Mouse (Mus musculus) kidney, postnatal 0 days (tissue): ENCODE data around the gene Prp2. TPM values are rescaled to one million over a fixed set of nuclear protein-coding genes. Genes with fewer than 3 reads are reported as not detected.
"Not testable (repeated sequence)": the region's sequence is repeated elsewhere in the genome, so short reads cannot be mapped to it uniquely, and the experiment has no call there.

Experiments used
- ATAC-seq: fragments of 200-750 bp; cut with Nextera tagmentation; replicated peaks from 2 replicates; pipeline ENCODE4 v1.8.0; 2017; ENCODE audit warnings: low read depth, moderate number of reproducible peaks, moderate TSS enrichment, moderate library complexity; ENCODE audit not compliant: low FRiP score
- DNase-seq: peaks from one replicate; pipeline ENCODE4 v3.0.0-alpha.2; 2016; ENCODE audit warnings: low spot score
- H3K27ac ChIP-seq: fragments of 300-500 bp; sonication (generic); 2 replicates; pipeline ENCODE4 v1.5.1; 2014; ENCODE audit warnings: mild to moderate bottlenecking
- H3K27me3 ChIP-seq: fragments of 300-500 bp; sonication (generic); 2 replicates; pipeline ENCODE4 v1.6.1; 2014; ENCODE audit warnings: low read length, mixed read lengths; ENCODE audit not compliant: insufficient read depth
- H3K36me3 ChIP-seq: fragments of 300-500 bp; sonication (generic); 2 replicates; pipeline ENCODE4 v1.6.1; 2014; ENCODE audit warnings: low read length, mixed read lengths; ENCODE audit not compliant: insufficient read depth
- H3K4me1 ChIP-seq: fragments of 300-500 bp; sonication (generic); replicated peaks from 2 replicates; pipeline ENCODE4 v1.6.1; 2014; ENCODE audit warnings: antibody characterized with exemption, low read length, mixed read lengths; ENCODE audit not compliant: insufficient read depth
- H3K4me2 ChIP-seq: fragments of 300-500 bp; sonication (generic); 2 replicates; pipeline ENCODE4 v1.6.1; 2014; ENCODE audit warnings: mild to moderate bottlenecking, low read length, moderate library complexity, mixed read lengths
- H3K4me3 ChIP-seq: fragments of 300-500 bp; sonication (generic); replicated peaks from 2 replicates; pipeline ENCODE4 v1.5.1; 2014; ENCODE audit warnings: low read depth, low read length
- H3K9ac ChIP-seq: fragments of 300-500 bp; sonication (generic); 2 replicates; pipeline ENCODE4 v1.6.1; 2014; ENCODE audit warnings: low read depth, low read length
- H3K9me3 ChIP-seq: fragments of 300-500 bp; sonication (generic); replicated peaks from 2 replicates; pipeline ENCODE4 v1.6.1; 2016; ENCODE audit warnings: low read length, inconsistent platforms, mixed read lengths
- CTCF ChIP-seq: IDR thresholded peaks from 2 replicates; pipeline ENCODE4 v1.5.1; 2016; ENCODE audit warnings: antibody characterized with exemption, low read depth, mild to moderate bottlenecking, moderate library complexity
- WGBS: fragments of 180-500 bp; shearing (Covaris S2); extraction: QIAGEN DNeasy Blood & Tissue Kit; methylation state at CpG from one replicate; pipeline ENCODE4 v1.1.7; 2014; 5-methylcytosine and 5-hydroxymethylcytosine counted together
- polyA plus RNA-seq: library from polyadenylated mRNA; unstranded; fragments of >200 nt; fragmentation: Nextera tagmentation; extraction: Ambion mirVana; gene quantifications from 2 replicates; pipeline ENCODE4 v1.2.1, GENCODE M21; 2015

Gene Prp2
- polyA plus RNA-seq = not detected in 2 replicates

DNA sequence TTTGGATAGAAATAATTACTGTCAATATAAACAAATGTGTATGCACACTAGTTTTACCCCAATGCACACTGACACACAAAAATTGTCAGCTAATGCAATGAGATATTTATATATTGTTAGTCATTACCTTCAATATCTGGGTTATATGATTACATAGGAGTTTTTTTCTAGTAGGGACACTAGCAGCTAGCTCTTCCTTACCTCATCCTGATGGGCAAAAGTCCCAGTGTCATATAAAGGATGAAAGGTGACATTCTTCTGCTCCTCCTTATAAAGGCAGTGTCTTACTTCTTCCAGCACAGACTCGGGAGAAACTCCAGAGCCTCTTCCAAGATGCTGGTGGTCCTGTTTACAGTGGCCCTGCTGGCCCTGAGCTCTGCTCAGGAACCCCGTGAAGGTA is at the start of gene Prp2:
TSS of gene Prp2 (plus strand) at position 301 of the 400 bp plus-strand sequence.
- not testable (repeated sequence) for H3K9ac ChIP-seq, H3K4me2 ChIP-seq, H3K27me3 ChIP-seq, DNase-seq, H3K27ac ChIP-seq, H3K36me3 ChIP-seq, H3K9me3 ChIP-seq, H3K4me1 ChIP-seq, H3K4me3 ChIP-seq, ATAC-seq
- 74% methylated on average over 2 of the region's 2 CpGs for WGBS

GRCm38 (mm10) chr6:132569509-132569908 is 26.2 kb upstream of the Prp2 start, which contains the start of gene Prh1:
TSS of gene Prh1 (plus strand) at chr6:132569809.
- WGBS = 83% methylated on average over 1 of the region's 1 CpGs
- ATAC-seq, H3K4me1 ChIP-seq, H3K9ac ChIP-seq, H3K4me2 ChIP-seq, H3K4me3 ChIP-seq, DNase-seq, H3K9me3 ChIP-seq, H3K36me3 ChIP-seq, H3K27ac ChIP-seq, H3K27me3 ChIP-seq: not testable (repeated sequence)

DNA sequence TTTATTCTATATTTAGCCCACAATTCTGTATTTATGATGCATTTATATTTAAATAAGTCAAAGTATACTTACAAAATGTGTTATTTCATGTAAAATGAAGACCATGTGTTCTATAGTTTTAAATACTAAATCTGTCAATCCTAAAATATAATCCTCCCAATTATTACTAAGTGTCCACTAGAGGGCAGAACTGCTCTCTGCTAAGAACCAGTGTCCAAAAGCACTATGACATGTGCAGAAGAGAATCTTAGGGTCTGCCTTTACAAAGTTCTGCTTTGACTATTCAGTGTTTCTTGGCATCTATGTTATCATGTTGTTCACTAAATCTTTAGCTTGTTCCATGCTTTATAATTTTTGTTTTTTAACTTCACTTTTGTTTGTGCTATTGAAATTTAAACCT is 53.7 kb downstream of the Prp2 start:
- DNase-seq (peak; percentile 81), ATAC-seq (no peak)
- peak; percentile 79 for TF ChIP-seq CTCF
- H3K36me3 ChIP-seq = no peaks in the 10 kb centered on the region
- H3K9ac ChIP-seq = no peak overlapping the region
- H3K27me3 ChIP-seq = no peaks in the 10 kb centered on the region
- no peak overlapping the region for H3K27ac ChIP-seq
- H3K4me2 ChIP-seq = no peak overlapping the region
- H3K9me3 ChIP-seq = no peaks in the 10 kb centered on the region
- H3K4me3 ChIP-seq = no peak overlapping the region
- H3K4me1 ChIP-seq = no peaks in the 10 kb centered on the region

Other genes starting within 250 kb of the Prp2 start
- not detected in 2 replicates for gene Gm8882, start 231.8 kb upstream of the Prp2 start, polyA plus RNA-seq
- not detected in 2 replicates for gene Prh1, start 26.1 kb upstream of the Prp2 start, polyA plus RNA-seq
- gene A630073D07Rik, start 55.6 kb downstream of the Prp2 start, polyA plus RNA-seq = not detected in 2 replicates
- gene Tas2r120, start 61.0 kb downstream of the Prp2 start, polyA plus RNA-seq = not detected in 2 replicates
- not detected in 2 replicates for gene Tas2r121, start 105.1 kb downstream of the Prp2 start, polyA plus RNA-seq
- gene Tas2r122, start 116.0 kb downstream of the Prp2 start, polyA plus RNA-seq = not detected in 2 replicates
- not detected in 2 replicates for gene Tas2r115, start 142.1 kb downstream of the Prp2 start, polyA plus RNA-seq
- not detected in 2 replicates for gene Tas2r124, start 158.8 kb downstream of the Prp2 start, polyA plus RNA-seq
- gene Tas2r102, start 166.2 kb downstream of the Prp2 start, polyA plus RNA-seq = not detected in 2 replicates
- gene Tas2r136, start 182.2 kb downstream of the Prp2 start, polyA plus RNA-seq = not detected in 2 replicates
- not detected in 2 replicates for gene Tas2r117, start 206.9 kb downstream of the Prp2 start, polyA plus RNA-seq